Mouse (Mus musculus) intestine, embryonic 14.5 days (tissue): Measurements from ENCODE around the gene Trabd2b. TPM values are rescaled to one million over a fixed set of nuclear protein-coding genes. Genes with fewer than 3 reads are reported as not detected.

Experiments
- ATAC-seq: fragments of 200-750 bp; cut with Nextera tagmentation; replicated peaks from 2 replicates; pipeline ENCODE4 v1.8.0; 2017; ENCODE audit warnings: low read depth, moderate number of reproducible peaks, moderate TSS enrichment, moderate library complexity; ENCODE audit not compliant: low FRiP score, low TSS enrichment
- DNase-seq: peaks from one replicate; pipeline ENCODE4 v3.0.0-alpha.2; 2018; ENCODE audit warnings: low spot score
- H3K27ac ChIP-seq: fragments of 300-500 bp; sonication (generic); 2 replicates; pipeline ENCODE4 v1.5.1; 2014; ENCODE audit warnings: low read depth, mild to moderate bottlenecking, control low read depth
- H3K27me3 ChIP-seq: fragments of 300-500 bp; sonication (generic); replicated peaks from 2 replicates; pipeline ENCODE4 v1.6.1; 2014; ENCODE audit warnings: low read length, control low read depth; ENCODE audit not compliant: control insufficient read depth, insufficient read depth
- H3K36me3 ChIP-seq: fragments of 300-500 bp; sonication (generic); 2 replicates; pipeline ENCODE4 v1.6.1; 2014; ENCODE audit warnings: low read length, control low read depth; ENCODE audit not compliant: control insufficient read depth, insufficient read depth
- H3K4me1 ChIP-seq: fragments of 300-500 bp; sonication (generic); replicated peaks from 2 replicates; pipeline ENCODE4 v1.6.1; 2014; ENCODE audit warnings: low read length, control low read depth, mixed read lengths; ENCODE audit not compliant: control insufficient read depth, insufficient read depth
- H3K4me2 ChIP-seq: fragments of 300-500 bp; sonication (generic); 2 replicates; pipeline ENCODE4 v1.6.1; 2014; ENCODE audit warnings: low read length
- H3K4me3 ChIP-seq: fragments of 300-500 bp; sonication (generic); 2 replicates; pipeline ENCODE4 v1.5.1; 2014; ENCODE audit warnings: low read depth, low read length, control low read depth, mixed read lengths
- H3K9ac ChIP-seq: fragments of 300-500 bp; sonication (generic); 2 replicates; pipeline ENCODE4 v1.6.1; 2014; ENCODE audit warnings: mild to moderate bottlenecking, low read length
- H3K9me3 ChIP-seq: fragments of 300-500 bp; sonication (generic); 2 replicates; pipeline ENCODE4 v1.6.1; 2016; ENCODE audit warnings: low read length, control low read depth; ENCODE audit not compliant: control insufficient read depth
- WGBS: fragments of 180-500 bp; shearing (Covaris S2); extraction: QIAGEN DNeasy Blood & Tissue Kit; methylation state at CpG from one replicate; pipeline ENCODE4 v1.1.7; 2014; 5-methylcytosine and 5-hydroxymethylcytosine counted together
- polyA plus RNA-seq: library from polyadenylated mRNA; unstranded; fragments of >200 nt; fragmentation: Nextera tagmentation; extraction: Ambion mirVana; gene quantifications from 2 replicates; pipeline ENCODE4 v1.2.1, GENCODE M21; 2014

Gene Trabd2b
- polyA plus RNA-seq, 1 experiment from 2014 or later: 0.72 TPM

- no peaks in the 10 kb centered on the region for H3K27me3 ChIP-seq
- DNase-seq (no peak), ATAC-seq (no peak)
- H3K4me3 ChIP-seq: no peak overlapping the region
- 45% methylated on average over 13 of the region's 13 CpGs for WGBS
- no peak overlapping the region for H3K9ac ChIP-seq
- H3K27ac ChIP-seq: no peak overlapping the region
- H3K4me1 ChIP-seq: no peaks in the 10 kb centered on the region
- H3K9me3 ChIP-seq: no peaks in the 10 kb centered on the region
- no peaks in the 10 kb centered on the region for H3K36me3 ChIP-seq
- H3K4me2 ChIP-seq: no peak overlapping the region
Measured at GRCm38 (mm10) chr4:114593554-114594215, 187.2 kb downstream of the Trabd2b start.

GRCm38 (mm10) chr4:114595188-114595701, 188.7 kb downstream of the Trabd2b start:
- 48% methylated on average over 2 of the region's 2 CpGs for WGBS
- H3K4me2 ChIP-seq: no peak overlapping the region
- ATAC-seq: no peak
- H3K4me3 ChIP-seq: no peak overlapping the region
- H3K9me3 ChIP-seq: no peaks in the 10 kb centered on the region
- H3K36me3 ChIP-seq: no peaks in the 10 kb centered on the region
- no peak overlapping the region for H3K9ac ChIP-seq
- H3K4me1 ChIP-seq: no peaks in the 10 kb centered on the region
- no peak overlapping the region for H3K27ac ChIP-seq
- H3K27me3 ChIP-seq: no peaks in the 10 kb centered on the region
- DNase-seq: no peak

GRCm38 (mm10) chr4:114599121-114599520, 192.6 kb downstream of the Trabd2b start:
- Histone ChIP-seq H3K36me3 (no peaks in the 10 kb centered on the region), H3K4me3 (no peak overlapping the region), H3K27ac (no peak overlapping the region), H3K4me1 (peaks cover 10% of the 10 kb centered on the region; the same call in 1 of the 2 replicates), H3K9ac (no peak overlapping the region), H3K4me2 (no peak overlapping the region), H3K9me3 (no peaks in the 10 kb centered on the region), H3K27me3 (no peaks in the 10 kb centered on the region)
- ATAC-seq (no peak), DNase-seq (no peak)

- ATAC-seq: no peak
- no peak overlapping the region for H3K4me2 ChIP-seq
- no peak overlapping the region for H3K4me3 ChIP-seq
- H3K9me3 ChIP-seq: no peaks in the 10 kb centered on the region
- 19% methylated on average over 8 of the region's 8 CpGs for WGBS
- H3K9ac ChIP-seq: no peak overlapping the region
- DNase-seq: no peak
- no peaks in the 10 kb centered on the region for H3K27me3 ChIP-seq
- peaks cover 10% of the 10 kb centered on the region; the same call in 1 of the 2 replicates for H3K4me1 ChIP-seq
- H3K36me3 ChIP-seq: no peaks in the 10 kb centered on the region
- no peak overlapping the region; the same call in 1 of the 2 replicates for H3K27ac ChIP-seq
Measured at GRCm38 (mm10) chr4:114601201-114602009, 194.9 kb downstream of the Trabd2b start.

GRCm38 (mm10) chr4:114605670-114606069, 199.1 kb downstream of the Trabd2b start:
- ATAC-seq: peak; percentile 59; the same call in 1 of the 2 replicates
- WGBS: 26% methylated on average over 3 of the region's 3 CpGs

GRCm38 (mm10) chr4:114607873-114608272, 201.3 kb downstream of the Trabd2b start:
- Histone ChIP-seq H3K9me3 (no peaks in the 10 kb centered on the region), H3K4me3 (no peak overlapping the region), H3K9ac (no peak overlapping the region), H3K27ac (no peak overlapping the region), H3K27me3 (no peaks in the 10 kb centered on the region), H3K4me1 (no peaks in the 10 kb centered on the region), H3K36me3 (no peaks in the 10 kb centered on the region), H3K4me2 (no peak overlapping the region)
- WGBS: 71% methylated on average over 2 of the region's 2 CpGs
- DNase-seq (no peak), ATAC-seq (no peak)

More at GRCm38 (mm10) chr4:114605670-114606069, 199.1 kb downstream of the Trabd2b start:
- no peak overlapping the region for H3K27ac ChIP-seq
- no peaks in the 10 kb centered on the region for H3K36me3 ChIP-seq
- H3K9me3 ChIP-seq: no peaks in the 10 kb centered on the region
- no peak for DNase-seq
- H3K4me2 ChIP-seq: no peak overlapping the region
- peaks cover 10% of the 10 kb centered on the region; the same call in 1 of the 2 replicates for H3K4me1 ChIP-seq
- H3K27me3 ChIP-seq: no peaks in the 10 kb centered on the region
- H3K9ac ChIP-seq: no peak overlapping the region
- no peak overlapping the region for H3K4me3 ChIP-seq

GRCm38 (mm10) chr4:114609297-114609696, 202.8 kb downstream of the Trabd2b start:
- no peak overlapping the region for H3K4me2 ChIP-seq
- no peaks in the 10 kb centered on the region for H3K4me1 ChIP-seq
- no peak overlapping the region for H3K4me3 ChIP-seq
- H3K27me3 ChIP-seq: no peaks in the 10 kb centered on the region
- H3K27ac ChIP-seq: no peak overlapping the region
- H3K9me3 ChIP-seq: no peaks in the 10 kb centered on the region
- no peak overlapping the region for H3K9ac ChIP-seq
- DNase-seq (no peak), ATAC-seq (no peak)
- WGBS: 80% methylated on average over 4 of the region's 4 CpGs
- no peaks in the 10 kb centered on the region for H3K36me3 ChIP-seq

- no peaks in the 10 kb centered on the region for H3K36me3 ChIP-seq
- no peak overlapping the region for H3K9ac ChIP-seq
- no peak overlapping the region for H3K4me2 ChIP-seq
- H3K27me3 ChIP-seq: no peaks in the 10 kb centered on the region
- no peak overlapping the region for H3K4me3 ChIP-seq
- DNase-seq (no peak), ATAC-seq (no peak)
- 82% methylated on average over 8 of the region's 8 CpGs for WGBS
- H3K9me3 ChIP-seq: no peaks in the 10 kb centered on the region
- no peaks in the 10 kb centered on the region for H3K4me1 ChIP-seq
- H3K27ac ChIP-seq: no peak overlapping the region
Measured at GRCm38 (mm10) chr4:114611166-114611929, 204.8 kb downstream of the Trabd2b start.
